Mouse (Mus musculus): ENCODE results near the gene Bcl6b. TPM values are rescaled to one million over a fixed set of nuclear protein-coding genes. Genes with fewer than 3 reads are reported as not detected.

Gene Bcl6b
- polyA plus RNA-seq, 2 experiments, result 1.0 TPM

- TF ChIP-seq EP300 (IDR thresholded peaks at IDR 0.05; ENCODE audit: low read depth) (no peak), CTCF (IDR thresholded peaks at IDR 0.05; ENCODE audit: low read depth) (no peak)
- 38% methylated on average over 9 of the region's 9 CpGs for WGBS (ENCODE audit: insufficient replicate concordance)
- no peaks in the 10 kb centered on the region for H3K9me3 ChIP-seq (ENCODE audit: control insufficient read depth, low read length)
- H3K27me3 ChIP-seq (ENCODE audit: control insufficient read depth, insufficient read depth, low read length), result peaks cover 5% of the 10 kb centered on the region
- H3K27ac ChIP-seq, result no peak overlapping the region; the same call in 1 of the 2 replicates
- no peak overlapping the region for H3K9ac ChIP-seq (replicated peaks)
- no peak for ATAC-seq (ENCODE audit: insufficient read depth)
- H3K4me1 ChIP-seq (replicated peaks; ENCODE audit: control insufficient read depth in 2 of 2, insufficient read depth in 2 of 2, low read length in 1 of 2), result peaks cover 41 to 45% of the 10 kb centered on the region in 2 experiments
- no peak overlapping the region for H3K4me3 ChIP-seq (ENCODE audit: insufficient read depth in 1 of 2, low read depth in 2 of 2, low read length in 2 of 2)
- H3K36me3 ChIP-seq (replicated peaks; ENCODE audit: control insufficient read depth, insufficient read depth, low read depth), result no peaks in the 10 kb centered on the region
- no peak overlapping the region for H3K4me2 ChIP-seq (ENCODE audit: low read depth)
- DNase-seq (ENCODE audit: low read depth in 3 of 3, low spot score in 3 of 3), result no peak
These were observed 5.9 kb downstream of the Bcl6b start for GRCm38 (mm10) chr11:70223724-70224123.

- peaks cover 5% of the 10 kb centered on the region for H3K27me3 ChIP-seq (ENCODE audit: control insufficient read depth, insufficient read depth, low read length)
- H3K36me3 ChIP-seq (replicated peaks; ENCODE audit: control insufficient read depth, insufficient read depth, low read depth), result no peaks in the 10 kb centered on the region
- peak overlapping the region; percentile 99 for H3K27ac ChIP-seq
- WGBS (ENCODE audit: insufficient replicate concordance), result 1% methylated on average over 14 of the region's 14 CpGs
- no peaks in the 10 kb centered on the region for H3K9me3 ChIP-seq (ENCODE audit: control insufficient read depth, low read length)
- peak; percentile 79 to 83 (median 82) for DNase-seq (ENCODE audit: low read depth in 3 of 3, low spot score in 3 of 3)
- TF ChIP-seq EP300 (IDR thresholded peaks at IDR 0.05; ENCODE audit: low read depth) (peak; percentile 84), CTCF (IDR thresholded peaks at IDR 0.05; ENCODE audit: low read depth) (no peak)
- H3K4me2 ChIP-seq (ENCODE audit: low read depth), result peak overlapping the region; percentile 98
- peak overlapping the region; percentile 96 for H3K9ac ChIP-seq (replicated peaks)
- peak overlapping the region; percentile 79 to 81 for H3K4me3 ChIP-seq (ENCODE audit: insufficient read depth in 1 of 2, low read depth in 2 of 2, low read length in 2 of 2)
- H3K4me1 ChIP-seq (replicated peaks; ENCODE audit: control insufficient read depth in 2 of 2, insufficient read depth in 2 of 2, low read length in 1 of 2), result peaks cover 25 to 33% of the 10 kb centered on the region in 2 experiments
- ATAC-seq (ENCODE audit: insufficient read depth), result peak; percentile 84
These were observed 7.7 kb downstream of the Bcl6b start for GRCm38 (mm10) chr11:70221603-70222500.

- peaks cover 5% of the 10 kb centered on the region for H3K27me3 ChIP-seq (ENCODE audit: control insufficient read depth, insufficient read depth, low read length)
- H3K9me3 ChIP-seq (ENCODE audit: control insufficient read depth, low read length), result no peaks in the 10 kb centered on the region
- H3K27ac ChIP-seq, result peak within 1 kb of the TSS; percentile 99
- H3K9ac ChIP-seq (replicated peaks), result peak within 1 kb of the TSS; percentile 96
- H3K4me3 ChIP-seq (ENCODE audit: insufficient read depth in 1 of 2, low read depth in 2 of 2, low read length in 2 of 2), result peak within 1 kb of the TSS; percentile 79 to 81
- H3K4me2 ChIP-seq (ENCODE audit: low read depth), result peak within 1 kb of the TSS; percentile 98
- TF ChIP-seq EP300 (IDR thresholded peaks at IDR 0.05; ENCODE audit: low read depth) (peak; percentile 39), CTCF (IDR thresholded peaks at IDR 0.05; ENCODE audit: low read depth) (no peak)
- DNase-seq (ENCODE audit: low read depth in 3 of 3, low spot score in 3 of 3) (peak; percentile 93 to 94 (median 93)), ATAC-seq (ENCODE audit: insufficient read depth) (peak; percentile 85)
- under 1% methylated on average over 28 of the region's 28 CpGs for WGBS (ENCODE audit: insufficient replicate concordance)
- H3K36me3 ChIP-seq (replicated peaks; ENCODE audit: control insufficient read depth, insufficient read depth, low read depth), result no peaks in the 10 kb centered on the region
- H3K4me1 ChIP-seq (replicated peaks; ENCODE audit: control insufficient read depth in 2 of 2, insufficient read depth in 2 of 2, low read length in 1 of 2), result peaks cover 18 to 26% of the 10 kb centered on the region in 2 experiments
These were observed 8.6 kb downstream of the Bcl6b start, which contains the start of gene Slc16a13 for GRCm38 (mm10) chr11:70220731-70221602. Slc16a13 (minus strand) TSS chr11:70221064.

- 2% methylated on average over 24 of the region's 24 CpGs for WGBS (ENCODE audit: insufficient replicate concordance)
- H3K27ac ChIP-seq, result peak overlapping the region; percentile 99
- H3K4me2 ChIP-seq (ENCODE audit: low read depth), result peak overlapping the region; percentile 98
- H3K36me3 ChIP-seq (replicated peaks; ENCODE audit: control insufficient read depth, insufficient read depth, low read depth), result no peaks in the 10 kb centered on the region
- no peaks in the 10 kb centered on the region for H3K9me3 ChIP-seq (ENCODE audit: control insufficient read depth, low read length)
- peak overlapping the region; percentile 79 to 81 for H3K4me3 ChIP-seq (ENCODE audit: insufficient read depth in 1 of 2, low read depth in 2 of 2, low read length in 2 of 2)
- peak overlapping the region; percentile 96 for H3K9ac ChIP-seq (replicated peaks)
- ATAC-seq (ENCODE audit: insufficient read depth), result no peak
- DNase-seq (ENCODE audit: low read depth in 3 of 3, low spot score in 3 of 3), result no peak
- H3K4me1 ChIP-seq (replicated peaks; ENCODE audit: control insufficient read depth in 2 of 2, insufficient read depth in 2 of 2, low read length in 1 of 2), result peaks cover 18 to 26% of the 10 kb centered on the region in 2 experiments
- no peak for TF ChIP-seq EP300 (IDR thresholded peaks at IDR 0.05; ENCODE audit: low read depth)
- no peak; the same call in 1 of the 2 replicates for TF ChIP-seq CTCF (IDR thresholded peaks at IDR 0.05; ENCODE audit: low read depth)
- peaks cover 12% of the 10 kb centered on the region for H3K27me3 ChIP-seq (ENCODE audit: control insufficient read depth, insufficient read depth, low read length)
These were observed 9.3 kb downstream of the Bcl6b start for GRCm38 (mm10) chr11:70220323-70220722.
